Mouse (Mus musculus): ENCODE data around the gene Pdcd1lg2. TPM values are rescaled to one million over a fixed set of nuclear protein-coding genes. Genes with fewer than 3 reads are reported as not detected.
"Not testable (repeated sequence)": the region's sequence is repeated elsewhere in the genome, so short reads cannot be mapped to it uniquely, and the experiment has no call there.

Pdcd1lg2 gene
- polyA plus RNA-seq, 1 experiment from 2014 or later: not detected

DNA sequence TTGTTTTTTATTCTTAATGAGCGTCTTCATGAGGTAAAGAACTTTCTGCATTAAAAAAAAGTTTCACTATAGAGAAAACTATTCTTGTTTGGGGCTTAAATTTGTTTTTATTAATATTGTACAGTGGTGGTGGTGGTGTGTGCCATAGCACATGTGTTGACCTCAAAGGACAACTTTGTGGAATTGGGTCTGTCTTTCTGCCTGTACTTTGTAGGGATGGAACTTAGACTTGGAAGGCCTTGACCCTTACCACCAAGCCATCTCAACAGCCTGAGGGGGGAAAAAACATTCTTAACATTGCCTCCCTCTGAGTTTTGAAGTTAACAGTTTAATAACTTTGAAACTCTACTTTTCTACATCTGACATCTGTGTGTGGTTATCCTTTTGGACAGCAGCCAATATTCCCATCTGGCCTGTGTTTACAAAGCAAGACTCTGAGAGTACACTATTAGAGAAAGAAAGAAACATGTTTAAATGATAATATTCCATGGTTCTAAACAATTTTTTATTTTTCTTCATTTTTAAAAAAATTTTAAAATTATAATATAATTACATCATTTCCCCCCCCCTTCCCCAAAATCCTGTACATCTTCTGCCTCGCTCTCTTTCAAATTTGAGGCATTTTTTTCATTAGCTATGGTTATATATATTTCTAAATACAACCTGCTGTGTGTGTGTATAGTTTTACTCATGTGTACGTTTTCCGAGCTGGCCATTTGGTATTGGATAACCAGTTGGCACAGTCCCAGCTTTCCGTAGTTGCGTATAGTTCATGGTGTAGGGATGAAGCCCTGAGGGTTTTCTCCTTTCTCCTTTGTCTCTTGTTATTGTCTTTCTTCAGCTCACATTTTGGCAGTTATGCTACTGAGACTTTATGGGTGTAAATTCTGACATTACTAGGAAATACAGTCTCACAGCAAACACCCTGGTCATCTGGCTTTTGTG, 2.0 kb downstream of the Pdcd1lg2 start:
- no peaks in the 10 kb centered on the region for H3K27me3 ChIP-seq
- 0 out of 2 replicates have a peak overlapping the region, but pooled peaks have one; percentile 11 for H3K27ac ChIP-seq (replicated peaks)
- no peak overlapping the region for H3K4me3 ChIP-seq
- H3K4me1 ChIP-seq: 0 out of 2 replicates have a peak, but pooled peaks cover 4% of the 10 kb centered on the region
- H3K4me2 ChIP-seq (replicated peaks): no peak overlapping the region
- H3K9me3 ChIP-seq: no peaks in the 10 kb centered on the region
- H3K36me3 ChIP-seq: no peaks in the 10 kb centered on the region
- WGBS: 61% methylated on average over 6 of the region's 6 CpGs
- no peak overlapping the region for H3K9ac ChIP-seq (replicated peaks)
- ATAC-seq (replicated peaks): peak; percentile 80

DNA sequence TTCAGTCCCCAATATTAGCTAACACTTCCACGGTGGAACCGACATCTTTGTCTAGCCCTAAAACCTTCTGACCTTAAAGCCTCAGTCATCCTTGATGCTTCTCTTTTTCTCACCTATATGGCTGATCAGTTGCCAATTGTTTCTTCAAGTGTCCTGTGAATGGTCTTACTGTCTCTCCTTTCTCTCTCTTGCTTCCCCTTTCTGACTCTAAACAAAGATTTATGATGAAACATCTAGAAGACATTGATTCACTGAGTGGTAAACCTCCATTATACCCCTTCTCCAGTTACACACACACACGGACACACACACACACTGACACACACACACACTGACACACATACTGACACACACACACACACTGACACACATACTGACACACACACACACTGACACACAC, 3.8 kb downstream of the Pdcd1lg2 start:
- no peak overlapping the region for H3K4me2 ChIP-seq (replicated peaks)
- no peaks in the 10 kb centered on the region for H3K36me3 ChIP-seq
- WGBS: 93% methylated on average over 3 of the region's 3 CpGs
- no peaks in the 10 kb centered on the region for H3K9me3 ChIP-seq
- H3K4me1 ChIP-seq: 0 out of 2 replicates have a peak, but pooled peaks cover 4% of the 10 kb centered on the region
- no peak overlapping the region for H3K4me3 ChIP-seq
- no peaks in the 10 kb centered on the region for H3K27me3 ChIP-seq
- no peak for ATAC-seq (replicated peaks)
- no peak overlapping the region for H3K27ac ChIP-seq (replicated peaks)
- H3K9ac ChIP-seq (replicated peaks): no peak overlapping the region

DNA sequence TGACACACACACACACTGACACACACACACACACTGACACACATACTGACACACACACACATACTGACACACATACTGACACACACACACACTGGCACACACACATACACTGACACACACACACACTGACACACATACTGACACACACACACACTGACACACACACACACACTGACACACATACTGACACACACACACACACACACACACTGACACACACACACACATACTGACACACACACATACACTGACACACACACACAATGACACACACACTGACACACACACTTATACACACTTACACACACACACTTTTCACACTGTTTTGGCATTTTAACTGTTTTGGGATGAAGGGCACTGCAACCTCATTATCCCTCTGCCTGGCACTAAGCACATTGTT, 4.2 kb downstream of the Pdcd1lg2 start:
- H3K4me3 ChIP-seq; H3K9me3 ChIP-seq; H3K27ac ChIP-seq (replicated peaks); H3K4me2 ChIP-seq (replicated peaks); H3K36me3 ChIP-seq; H3K9ac ChIP-seq (replicated peaks); ATAC-seq (replicated peaks); H3K27me3 ChIP-seq; H3K4me1 ChIP-seq: not testable (repeated sequence)

GRCm38 (mm10) chr19:29416393-29416902, 5.7 kb downstream of the Pdcd1lg2 start:
- no peak overlapping the region for H3K4me2 ChIP-seq (replicated peaks)
- H3K9ac ChIP-seq (replicated peaks): no peak overlapping the region
- no peak overlapping the region for H3K27ac ChIP-seq (replicated peaks)
- 0 out of 2 replicates have a peak, but pooled peaks cover 4% of the 10 kb centered on the region for H3K4me1 ChIP-seq
- ATAC-seq (replicated peaks): no peak
- H3K4me3 ChIP-seq: no peak overlapping the region
- no peaks in the 10 kb centered on the region for H3K27me3 ChIP-seq
- 83% methylated on average over 3 of the region's 3 CpGs for WGBS
- H3K36me3 ChIP-seq: no peaks in the 10 kb centered on the region
- H3K9me3 ChIP-seq: no peaks in the 10 kb centered on the region

DNA sequence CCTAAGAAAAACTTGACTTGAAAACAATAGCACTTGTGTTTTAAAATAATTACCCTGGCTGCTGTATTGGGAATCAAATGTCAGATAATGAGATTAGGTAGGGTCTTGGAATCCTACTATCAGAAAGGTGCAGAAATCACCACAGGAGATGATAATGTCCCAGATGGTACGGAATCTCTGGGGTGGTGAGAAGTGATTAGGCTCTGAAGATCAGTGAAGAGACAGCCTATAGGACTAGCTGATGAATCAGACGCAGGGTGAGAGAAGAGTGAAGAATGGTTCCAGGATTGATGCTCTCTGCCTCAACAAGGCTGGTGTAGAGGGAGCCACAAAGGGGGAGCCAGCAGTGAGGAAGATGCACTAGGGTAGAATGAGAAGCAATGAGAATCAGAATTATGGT, 6.5 kb downstream of the Pdcd1lg2 start:
- ATAC-seq (replicated peaks): no peak
- 0 out of 2 replicates have a peak, but pooled peaks cover 4% of the 10 kb centered on the region for H3K4me1 ChIP-seq
- no peak overlapping the region for H3K9ac ChIP-seq (replicated peaks)
- no peak overlapping the region for H3K4me3 ChIP-seq
- no peaks in the 10 kb centered on the region for H3K27me3 ChIP-seq
- H3K4me2 ChIP-seq (replicated peaks): no peak overlapping the region
- WGBS: 77% methylated on average over 2 of the region's 2 CpGs
- no peak overlapping the region for H3K27ac ChIP-seq (replicated peaks)
- no peaks in the 10 kb centered on the region for H3K9me3 ChIP-seq
- H3K36me3 ChIP-seq: no peaks in the 10 kb centered on the region

DNA sequence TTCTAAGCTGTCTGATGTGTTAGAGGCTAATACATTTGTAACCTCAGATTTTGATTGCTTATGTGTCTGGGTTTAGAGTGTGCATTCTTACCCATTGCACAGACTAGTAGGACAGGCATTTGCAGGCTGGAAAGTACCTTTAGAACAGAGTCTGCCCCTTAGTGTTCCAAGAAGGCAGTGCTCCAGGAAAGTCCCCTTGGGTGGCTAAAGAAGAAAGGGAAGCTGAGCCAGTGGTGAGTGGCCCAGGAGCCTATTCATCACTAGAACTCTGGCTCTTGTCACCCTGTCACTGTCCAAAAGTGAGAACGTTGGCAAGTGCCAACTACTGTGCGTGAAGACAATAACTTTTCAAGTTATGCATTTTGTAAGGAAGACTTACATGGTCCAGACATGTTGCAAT, 7.2 kb downstream of the Pdcd1lg2 start:
- Histone ChIP-seq H3K4me1 (0 out of 2 replicates have a peak, but pooled peaks cover 4% of the 10 kb centered on the region), H3K4me3 (no peak overlapping the region), H3K4me2 (replicated peaks) (no peak overlapping the region), H3K36me3 (no peaks in the 10 kb centered on the region), H3K9ac (replicated peaks) (no peak overlapping the region), H3K27me3 (no peaks in the 10 kb centered on the region), H3K27ac (replicated peaks) (no peak overlapping the region), H3K9me3 (no peaks in the 10 kb centered on the region)
- WGBS: 67% methylated on average over 2 of the region's 2 CpGs
- ATAC-seq (replicated peaks): no peak

DNA sequence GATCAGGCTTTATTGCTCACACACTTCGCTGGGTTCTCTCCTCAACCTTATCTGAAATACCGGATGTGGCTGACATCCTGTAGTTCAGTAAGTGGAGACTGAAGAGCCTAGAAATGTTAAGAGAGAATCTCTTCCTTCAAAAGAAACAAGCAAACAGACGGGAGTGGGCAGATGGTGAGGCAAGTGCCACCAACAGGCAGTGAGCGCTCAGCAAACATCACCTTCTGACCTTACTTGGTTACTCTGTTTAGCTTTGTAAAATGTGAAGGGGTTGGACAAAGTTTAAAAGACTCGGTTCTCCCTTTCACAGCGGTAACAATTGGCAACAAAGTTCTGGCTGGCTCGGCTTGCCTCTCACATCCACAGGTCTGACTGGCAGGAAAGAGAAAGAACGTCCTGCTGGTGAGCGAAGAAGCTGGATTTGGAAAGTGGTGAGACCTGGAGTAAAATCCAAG, 8.0 kb downstream of the Pdcd1lg2 start:
- H3K36me3 ChIP-seq: no peaks in the 10 kb centered on the region
- no peak overlapping the region for H3K9ac ChIP-seq (replicated peaks)
- H3K4me3 ChIP-seq: no peak overlapping the region
- H3K4me1 ChIP-seq: no peaks in the 10 kb centered on the region
- H3K4me2 ChIP-seq (replicated peaks): no peak overlapping the region
- H3K9me3 ChIP-seq: no peaks in the 10 kb centered on the region
- no peak overlapping the region for H3K27ac ChIP-seq (replicated peaks)
- no peak for ATAC-seq (replicated peaks)
- H3K27me3 ChIP-seq: no peaks in the 10 kb centered on the region
- 50% methylated on average over 9 of the region's 9 CpGs for WGBS

- H3K36me3 ChIP-seq: no peaks in the 10 kb centered on the region
- H3K4me2 ChIP-seq (replicated peaks): no peak overlapping the region
- no peaks in the 10 kb centered on the region for H3K9me3 ChIP-seq
- H3K27ac ChIP-seq (replicated peaks): no peak overlapping the region
- no peaks in the 10 kb centered on the region for H3K27me3 ChIP-seq
- H3K9ac ChIP-seq (replicated peaks): no peak overlapping the region
- no peak for ATAC-seq (replicated peaks)
- H3K4me3 ChIP-seq: no peak overlapping the region
- H3K4me1 ChIP-seq: no peaks in the 10 kb centered on the region
- 74% methylated on average over 3 of the region's 3 CpGs for WGBS
Observed at GRCm38 (mm10) chr19:29419506-29419905, 8.8 kb downstream of the Pdcd1lg2 start.

DNA sequence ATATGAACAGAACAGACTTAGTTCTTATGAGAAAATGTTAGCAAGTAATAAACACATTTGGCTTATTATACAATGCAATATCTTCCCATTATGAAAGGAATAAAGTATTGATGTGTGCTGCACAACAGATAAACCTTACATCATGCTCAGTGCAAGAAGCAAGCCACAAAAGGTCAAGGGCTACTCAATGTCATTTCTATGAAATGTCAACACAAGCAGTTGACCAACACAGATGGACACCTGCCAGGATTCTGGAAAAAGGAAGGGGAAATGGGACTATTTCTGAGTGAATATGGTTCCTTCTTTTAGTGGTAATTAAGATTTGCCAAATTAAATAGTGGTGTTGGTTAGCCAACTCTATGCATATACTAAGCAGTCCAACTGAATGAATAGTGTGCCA, 9.2 kb downstream of the Pdcd1lg2 start:
- H3K4me1 ChIP-seq: no peaks in the 10 kb centered on the region
- no peaks in the 10 kb centered on the region for H3K36me3 ChIP-seq
- H3K27me3 ChIP-seq: no peaks in the 10 kb centered on the region
- no peak overlapping the region for H3K9ac ChIP-seq (replicated peaks)
- H3K27ac ChIP-seq (replicated peaks): no peak overlapping the region
- no peak for ATAC-seq (replicated peaks)
- H3K4me2 ChIP-seq (replicated peaks): no peak overlapping the region
- no peaks in the 10 kb centered on the region for H3K9me3 ChIP-seq
- no peak overlapping the region for H3K4me3 ChIP-seq

DNA sequence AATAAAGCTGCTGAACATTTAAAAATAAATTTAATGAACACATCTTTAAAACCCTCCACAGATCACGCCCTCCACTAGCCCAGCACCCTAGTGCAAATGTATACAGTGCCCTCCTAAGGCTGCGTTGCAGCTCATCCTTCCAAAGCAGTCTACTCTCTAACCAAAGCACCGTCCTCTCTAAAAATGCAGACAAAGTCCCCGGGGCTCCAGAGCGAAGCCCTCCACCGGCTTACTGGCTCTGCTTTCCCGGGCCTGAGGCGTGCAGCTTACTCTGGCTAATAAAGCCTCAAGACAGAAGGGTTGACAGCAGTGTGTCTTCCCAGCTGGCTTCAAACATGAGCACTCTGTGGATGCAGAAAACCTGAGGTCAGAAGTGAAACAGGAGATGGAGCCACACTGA, 9.7 kb downstream of the Pdcd1lg2 start:
- ATAC-seq (replicated peaks): no peak
- no peaks in the 10 kb centered on the region for H3K9me3 ChIP-seq
- H3K27ac ChIP-seq (replicated peaks): no peak overlapping the region
- H3K4me2 ChIP-seq (replicated peaks): no peak overlapping the region
- H3K36me3 ChIP-seq: no peaks in the 10 kb centered on the region
- no peaks in the 10 kb centered on the region for H3K27me3 ChIP-seq
- WGBS: 75% methylated on average over 8 of the region's 8 CpGs
- H3K9ac ChIP-seq (replicated peaks): no peak overlapping the region
- no peak overlapping the region for H3K4me3 ChIP-seq
- no peaks in the 10 kb centered on the region for H3K4me1 ChIP-seq

DNA sequence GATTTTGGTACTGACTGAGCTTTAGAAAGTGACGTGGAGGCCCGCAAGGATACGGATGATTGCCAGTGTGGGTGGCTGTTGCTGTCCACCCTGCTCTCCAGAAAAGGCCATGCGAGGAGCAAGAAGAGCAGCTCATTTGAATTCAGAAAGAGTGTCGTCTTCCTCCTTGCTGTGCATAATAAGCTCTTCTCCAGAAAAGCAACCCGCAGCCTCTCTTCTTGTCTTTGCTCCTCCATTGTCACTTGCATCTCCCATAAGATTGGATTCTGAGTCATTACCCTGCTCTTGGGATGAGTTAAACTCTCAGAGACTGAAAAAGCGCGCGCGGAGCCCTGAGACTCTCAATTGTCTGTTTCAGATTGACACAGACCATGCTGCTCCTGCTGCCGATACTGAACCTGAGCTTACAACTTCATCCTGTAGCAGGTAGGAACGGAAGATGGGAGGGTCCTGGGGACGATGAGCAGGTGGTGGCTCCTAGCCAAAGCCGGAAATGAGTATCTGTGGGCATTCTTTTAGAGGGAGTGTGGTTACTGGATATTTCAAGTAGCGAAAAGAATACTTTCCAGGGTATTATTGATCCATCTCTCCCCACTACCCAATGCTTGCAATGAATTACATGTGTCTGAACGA, 11.4 kb downstream of the Pdcd1lg2 start:
- Histone ChIP-seq H3K4me1 (no peaks in the 10 kb centered on the region), H3K4me3 (no peak overlapping the region), H3K27ac (replicated peaks) (no peak overlapping the region), H3K9me3 (no peaks in the 10 kb centered on the region), H3K9ac (replicated peaks) (no peak overlapping the region), H3K4me2 (replicated peaks) (no peak overlapping the region), H3K36me3 (no peaks in the 10 kb centered on the region), H3K27me3 (no peaks in the 10 kb centered on the region)
- 79% methylated on average over 16 of the region's 16 CpGs for WGBS
- ATAC-seq (replicated peaks): no peak

- Histone ChIP-seq H3K4me1 (no peaks in the 10 kb centered on the region), H3K36me3 (no peaks in the 10 kb centered on the region), H3K9me3 (no peaks in the 10 kb centered on the region), H3K4me2 (replicated peaks) (no peak overlapping the region), H3K4me3 (no peak overlapping the region), H3K27me3 (no peaks in the 10 kb centered on the region), H3K9ac (replicated peaks) (no peak overlapping the region), H3K27ac (replicated peaks) (no peak overlapping the region)
- ATAC-seq (replicated peaks): no peak
- WGBS: 82% methylated on average over 7 of the region's 7 CpGs
Observed at GRCm38 (mm10) chr19:29422796-29423195, 12.1 kb downstream of the Pdcd1lg2 start.

Measured in forebrain, embryonic 15.5 days (tissue).